Mouse (Mus musculus) cortical plate, adult 2 months (tissue): ENCODE measurements at regions not wholly inside any gene's neighbourhood (a gene's known extent, or its start where the extent isn't known, plus 50 kb on each side); places are given as distances from the start of the nearest gene placed in this dataset.

ENCODE experiments used
- H3K27ac ChIP-seq: fragments of 200-500 bp; 2 replicates; pipeline ENCODE4 v1.5.1; 2012; ENCODE audit warnings: low read length, control low read depth, inconsistent platforms; ENCODE audit not compliant: insufficient read depth
- H3K4me1 ChIP-seq: fragments of 200-500 bp; 2 replicates; pipeline ENCODE4 v1.6.1; 2011; ENCODE audit warnings: low read length; ENCODE audit not compliant: control insufficient read depth, insufficient read depth
- H3K4me3 ChIP-seq: fragments of 200-500 bp; 2 replicates; pipeline ENCODE4 v1.5.1; 2011; ENCODE audit warnings: mild to moderate bottlenecking, low read length, control low read depth; ENCODE audit not compliant: insufficient read depth
- CTCF ChIP-seq: fragments of 200-500 bp; IDR thresholded peaks from 2 replicates; pipeline ENCODE4 v1.5.1; 2011; ENCODE audit warnings: mild to moderate bottlenecking, control low read depth, low read length; ENCODE audit not compliant: insufficient read depth; ENCODE audit errors: extremely low read depth
- POLR2A ChIP-seq: fragments of 200-500 bp; IDR thresholded peaks from 2 replicates; pipeline ENCODE4 v1.6.1; 2011; ENCODE audit warnings: mild to moderate bottlenecking, low read length, control low read depth; ENCODE audit not compliant: insufficient read depth; ENCODE audit errors: extremely low read depth

DNA sequence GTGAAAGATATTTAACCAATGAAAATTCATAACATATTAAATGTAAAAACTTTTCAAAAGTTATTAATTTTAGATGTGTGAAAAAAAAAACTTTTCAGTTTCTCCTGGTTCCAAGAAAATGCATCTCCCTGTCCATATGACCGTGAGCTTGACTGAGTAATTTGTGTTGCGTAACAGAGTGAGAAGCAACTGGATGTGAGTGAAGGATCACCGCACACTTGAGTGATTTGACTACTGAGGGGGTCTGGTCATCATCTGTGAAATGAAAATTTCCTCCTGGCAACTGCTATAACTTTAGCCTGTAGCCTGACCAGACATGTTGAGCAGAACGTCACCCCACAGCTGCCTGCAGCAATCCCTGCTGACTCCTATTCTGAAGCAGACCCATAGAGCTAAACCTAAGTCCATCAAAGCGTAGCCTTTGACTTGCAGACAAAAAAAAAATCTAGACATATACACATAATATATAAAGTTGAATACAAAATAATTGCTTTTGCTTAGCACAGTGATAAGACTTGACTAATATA, 461.2 kb downstream of the Brinp3 start:
- H3K4me1 ChIP-seq = no peaks in the 10 kb centered on the region
- H3K4me3 ChIP-seq = no peak overlapping the region
- TF ChIP-seq POLR2A (no peak), CTCF (no peak)
- no peak overlapping the region for H3K27ac ChIP-seq

DNA sequence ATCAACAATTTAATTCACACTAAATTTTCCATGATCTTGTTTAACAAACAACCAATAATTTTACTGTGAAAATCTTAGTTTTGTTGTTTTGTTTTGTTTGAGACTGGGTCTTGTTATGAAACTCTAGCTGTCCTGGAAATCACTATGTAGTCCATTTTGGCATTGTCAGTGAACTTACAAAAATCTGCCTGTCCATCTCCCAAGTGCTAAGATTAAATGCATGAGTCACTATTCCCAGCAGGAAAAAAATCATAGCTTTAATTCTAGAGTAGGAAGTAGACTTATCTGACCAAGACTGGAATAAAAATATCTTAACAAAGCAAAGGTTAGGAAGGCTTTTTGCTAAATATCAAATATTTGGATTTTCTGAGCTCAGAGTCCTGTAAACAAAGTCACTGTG, 461.8 kb downstream of the Brinp3 start:
- Histone ChIP-seq H3K4me3 (no peak overlapping the region), H3K4me1 (no peaks in the 10 kb centered on the region), H3K27ac (no peak overlapping the region)
- TF ChIP-seq POLR2A = no peak
- no peak for TF ChIP-seq CTCF

DNA sequence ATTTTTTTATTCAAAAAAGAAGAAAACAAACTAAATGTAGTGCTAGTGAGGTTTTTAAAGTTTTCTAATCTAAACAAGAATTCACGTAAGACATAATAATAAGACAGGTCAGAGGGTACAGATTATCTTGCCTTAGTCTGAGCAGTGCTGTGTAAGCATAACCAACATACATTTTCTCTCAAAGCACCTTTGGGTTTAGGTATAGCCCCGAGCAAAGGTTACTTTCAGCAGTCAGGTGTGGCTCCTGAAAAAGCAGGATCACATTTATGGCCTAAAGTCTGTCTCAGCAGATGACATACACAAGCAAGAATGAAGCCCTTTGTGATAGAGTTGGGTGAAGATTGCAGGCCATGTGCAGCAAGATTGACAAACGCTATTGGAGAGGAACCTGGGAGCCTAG, 465.9 kb downstream of the Brinp3 start:
- Histone ChIP-seq H3K27ac (no peak overlapping the region), H3K4me1 (no peaks in the 10 kb centered on the region), H3K4me3 (no peak overlapping the region)
- TF ChIP-seq CTCF (no peak), POLR2A (no peak)

DNA sequence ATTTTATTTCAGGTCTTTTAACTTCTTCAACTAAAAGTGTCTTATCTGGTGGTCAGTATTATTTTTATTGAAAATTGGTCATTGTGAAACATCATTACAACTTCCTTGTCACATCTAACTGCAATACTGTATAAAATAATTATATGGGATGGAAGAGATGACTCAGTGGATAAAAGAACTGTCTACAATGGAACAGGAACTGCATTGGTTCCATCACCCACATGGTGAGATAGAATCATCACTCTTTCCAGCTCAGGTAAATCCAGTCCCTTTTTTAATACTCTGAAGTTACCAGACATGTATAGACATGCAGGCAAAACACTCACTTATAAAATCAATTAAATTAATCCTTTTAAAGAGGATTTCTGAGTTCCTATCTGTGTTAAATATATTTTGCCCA, 473.0 kb downstream of the Brinp3 start:
- Histone ChIP-seq H3K27ac (no peak overlapping the region), H3K4me1 (no peaks in the 10 kb centered on the region), H3K4me3 (no peak overlapping the region)
- TF ChIP-seq CTCF = no peak
- no peak for TF ChIP-seq POLR2A

DNA sequence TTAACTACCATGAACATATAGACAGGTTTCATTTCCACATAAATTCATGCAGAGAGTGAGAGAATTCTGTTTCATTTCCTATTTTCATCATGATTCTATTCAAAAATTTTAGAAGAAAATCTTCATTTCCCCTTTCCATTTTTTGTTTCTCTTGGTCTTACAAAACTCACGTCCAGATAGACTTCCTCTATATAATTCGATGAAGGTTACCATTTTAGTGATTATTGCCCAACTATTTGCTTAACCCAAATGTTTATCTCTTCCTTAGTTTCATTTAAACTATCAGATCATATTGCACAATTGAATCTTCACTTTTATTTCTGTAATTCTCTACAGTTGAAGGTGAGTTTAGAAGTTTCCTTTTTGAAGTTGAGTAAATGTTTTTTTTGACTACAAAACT, 473.4 kb downstream of the Brinp3 start:
- TF ChIP-seq POLR2A (no peak), CTCF (no peak)
- no peaks in the 10 kb centered on the region for H3K4me1 ChIP-seq
- no peak overlapping the region for H3K27ac ChIP-seq
- no peak overlapping the region for H3K4me3 ChIP-seq

DNA sequence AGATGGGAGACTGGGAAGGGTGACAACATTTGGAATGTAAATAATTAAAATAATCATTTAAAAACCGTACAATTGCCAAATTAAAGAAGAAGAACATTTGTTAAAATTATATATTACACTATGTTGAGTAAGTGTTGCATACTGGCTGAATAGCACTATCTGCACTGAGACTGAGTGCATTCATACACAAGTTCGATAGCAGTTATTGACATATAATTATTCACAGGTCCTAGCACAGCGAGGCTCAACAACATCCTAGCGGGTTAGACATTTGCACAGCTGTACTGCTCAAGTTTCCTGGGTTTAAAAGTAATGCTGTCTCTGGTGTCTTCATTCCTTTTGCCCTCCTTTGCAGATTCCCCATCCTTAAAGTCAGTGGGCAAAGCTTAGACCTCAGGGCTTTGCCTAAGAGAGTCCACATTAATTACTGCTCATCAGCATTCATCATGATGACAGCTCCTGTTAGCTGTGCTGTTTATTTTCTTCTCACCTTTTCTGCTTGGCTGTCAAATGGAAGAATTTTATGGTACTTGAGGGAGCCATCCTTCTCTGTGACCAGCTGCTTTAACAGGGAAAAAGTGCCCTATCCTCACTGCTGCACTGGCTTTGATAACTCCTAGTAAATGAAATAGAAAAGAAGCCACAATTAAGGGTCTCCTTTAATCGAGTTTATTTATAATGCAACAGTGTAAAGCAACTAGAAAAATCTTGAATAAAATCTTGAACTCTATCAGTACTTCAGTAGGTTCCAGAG, 489.1 kb downstream of the Brinp3 start:
- Histone ChIP-seq H3K27ac (no peak overlapping the region), H3K4me1 (no peaks in the 10 kb centered on the region), H3K4me3 (no peak overlapping the region)
- TF ChIP-seq POLR2A (no peak), CTCF (no peak)

GRCm38 (mm10) chr1:147000018-147000417, 505.5 kb downstream of the Brinp3 start:
- Histone ChIP-seq H3K4me3 (no peak overlapping the region), H3K4me1 (no peaks in the 10 kb centered on the region), H3K27ac (no peak overlapping the region)
- TF ChIP-seq POLR2A (no peak), CTCF (no peak)

DNA sequence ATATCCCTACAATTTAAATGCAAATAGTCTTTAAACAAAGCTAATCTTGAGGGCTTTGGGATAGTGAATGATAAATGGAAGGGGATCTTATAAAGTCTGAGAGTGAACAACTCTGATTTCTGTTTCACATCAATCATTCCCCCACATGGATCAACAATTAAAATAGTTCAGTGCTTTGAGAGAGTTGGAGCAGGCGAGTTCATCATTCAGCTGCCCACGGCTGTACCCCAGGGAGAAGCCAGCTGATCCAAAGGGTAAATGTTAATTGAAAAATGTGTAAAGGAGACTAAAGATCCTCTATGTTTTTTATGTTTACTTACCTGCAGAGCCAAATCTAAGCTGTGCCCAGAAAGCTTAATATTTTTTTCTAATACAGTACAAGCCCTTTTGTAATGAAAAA, 553.2 kb downstream of the Brinp3 start:
- Histone ChIP-seq H3K4me3 (no peak overlapping the region), H3K4me1 (no peaks in the 10 kb centered on the region), H3K27ac (no peak overlapping the region)
- no peak for TF ChIP-seq CTCF
- TF ChIP-seq POLR2A = no peak

- Histone ChIP-seq H3K27ac (no peak overlapping the region), H3K4me3 (no peak overlapping the region), H3K4me1 (no peaks in the 10 kb centered on the region)
- no peak for TF ChIP-seq POLR2A
- no peak for TF ChIP-seq CTCF
Observed at GRCm38 (mm10) chr1:147058504-147058903, 563.9 kb downstream of the Brinp3 start.

DNA sequence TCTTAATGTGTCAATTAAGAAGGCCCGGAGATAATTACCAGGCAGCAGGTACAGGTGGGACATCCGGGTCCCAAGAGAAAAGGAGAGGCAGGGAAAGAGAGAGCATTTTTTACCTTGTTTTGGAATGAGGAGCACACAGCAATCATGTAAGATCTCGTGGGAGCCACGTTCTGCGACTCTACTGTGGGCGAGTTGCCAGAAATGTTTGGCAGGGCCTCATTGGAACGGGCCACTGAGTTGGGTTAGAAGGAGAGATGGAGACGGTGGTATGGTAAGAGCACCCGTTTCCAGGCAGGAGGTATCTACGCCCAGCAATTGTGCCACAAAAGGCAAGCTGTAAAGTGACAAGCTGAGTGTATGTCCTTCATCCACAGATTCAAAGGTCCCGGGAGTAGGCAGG, 579.6 kb downstream of the Brinp3 start:
- H3K4me1 ChIP-seq = no peaks in the 10 kb centered on the region
- no peak for TF ChIP-seq POLR2A
- no peak for TF ChIP-seq CTCF
- no peak overlapping the region for H3K4me3 ChIP-seq
- no peak overlapping the region for H3K27ac ChIP-seq
